Mouse (Mus musculus) CH12.LX (cell line): ENCODE measurements around the gene Cd59b. TPM values are rescaled to one million over a fixed set of nuclear protein-coding genes. Genes with fewer than 3 reads are reported as not detected.

Experiments used
- DNase-seq: peaks from one replicate; pipeline ENCODE4 v3.0.0-alpha.2; 2013; ENCODE audit errors: extremely low read depth
- H3K27ac ChIP-seq: 2 replicates; pipeline ENCODE4 v1.5.1; 2012; ENCODE audit warnings: low read depth, mild to moderate bottlenecking, control low read depth, moderate library complexity; ENCODE audit not compliant: insufficient read depth
- H3K27me3 ChIP-seq: replicated peaks from 2 replicates; pipeline ENCODE3; 2012; ENCODE audit warnings: inconsistent platforms
- H3K36me3 ChIP-seq, 2 experiments: replicated peaks in 1 of 2; 2 replicates each; pipeline versions ENCODE3 to v1.6.1; 2012; ENCODE audit warnings: inconsistent platforms in 1 of 2, low read length in 1 of 2, mild to moderate bottlenecking in 1 of 2, mixed read lengths in 1 of 2, moderate library complexity in 1 of 2; ENCODE audit not compliant: control insufficient read depth in 1 of 2, insufficient read depth in 1 of 2
- H3K4me1 ChIP-seq, 2 experiments: 2 replicates each; pipeline ENCODE4 v1.6.1; 2012; ENCODE audit warnings: inconsistent platforms in 1 of 2, moderate library complexity in 1 of 2; ENCODE audit not compliant: insufficient read depth in 2 of 2, control insufficient read depth in 1 of 2
- H3K4me2 ChIP-seq: 2 replicates; pipeline ENCODE4 v1.6.1; 2012; ENCODE audit warnings: low read depth, mild to moderate bottlenecking, control low read depth; ENCODE audit not compliant: poor library complexity, insufficient read depth, severe bottlenecking
- H3K4me3 ChIP-seq, 3 experiments: fragments of 150-350 bp in 1 of 3; sonication (generic) in 1 of 3; replicated peaks in 1 of 3; 2 replicates each; pipeline versions ENCODE3 to v1.5.1; 2011 to 2012; ENCODE audit warnings: low read depth in 2 of 3, low read length in 2 of 3, mild to moderate bottlenecking in 2 of 3, moderate library complexity in 2 of 3, control low read depth in 1 of 3, improper control_type of control experiment in 1 of 3, inconsistent platforms in 1 of 3, mixed read lengths in 1 of 3; ENCODE audit not compliant: poor library complexity in 1 of 3
- H3K79me2 ChIP-seq: replicated peaks from 2 replicates; pipeline ENCODE4 v1.6.1; 2012; ENCODE audit warnings: mild to moderate bottlenecking, moderate library complexity; ENCODE audit not compliant: control insufficient read depth, poor library complexity, insufficient read depth, severe bottlenecking; ENCODE audit errors: extremely low read depth
- H3K9ac ChIP-seq: 2 replicates; pipeline ENCODE4 v1.6.1; 2012; ENCODE audit warnings: low read depth, mild to moderate bottlenecking, control low read depth, moderate library complexity; ENCODE audit not compliant: insufficient read depth
- H3K9me3 ChIP-seq: replicated peaks from 2 replicates; pipeline ENCODE3; 2012; ENCODE audit warnings: low read length, inconsistent platforms, mixed read lengths
- BHLHE40 ChIP-seq: IDR thresholded peaks from 2 replicates; pipeline ENCODE4 v1.6.1; 2011; ENCODE audit warnings: mild to moderate bottlenecking, low read depth, low read length, improper control_type of control experiment
- CHD2 ChIP-seq: IDR thresholded peaks from 2 replicates; pipeline ENCODE4 v1.6.1; 2011; ENCODE audit warnings: low read length, improper control_type of control experiment
- E2F4 ChIP-seq: IDR thresholded peaks from 2 replicates; pipeline ENCODE4 v1.6.1; 2011; ENCODE audit warnings: low read depth, low read length, improper control_type of control experiment; ENCODE audit not compliant: insufficient replicate concordance
- IRF4 ChIP-seq: IDR thresholded peaks from 2 replicates; pipeline ENCODE4 v1.6.1; 2014; ENCODE audit warnings: low read depth, mild to moderate bottlenecking, inconsistent platforms, low read length, improper control_type of control experiment
- JUN ChIP-seq: IDR thresholded peaks from 2 replicates; pipeline ENCODE4 v1.6.1; 2011; ENCODE audit warnings: low read depth, mild to moderate bottlenecking, low read length, improper control_type of control experiment, moderate library complexity; ENCODE audit not compliant: insufficient read depth
- KAT2A ChIP-seq: IDR thresholded peaks from 2 replicates; pipeline ENCODE4 v1.6.1; 2012; ENCODE audit warnings: low read length, improper control_type of control experiment, inconsistent platforms; ENCODE audit not compliant: insufficient replicate concordance
- MAFK ChIP-seq: IDR thresholded peaks from 2 replicates; pipeline ENCODE4 v1.6.1; 2011; ENCODE audit warnings: low read length, improper control_type of control experiment; ENCODE audit not compliant: insufficient replicate concordance
- MAX ChIP-seq: IDR thresholded peaks from 2 replicates; pipeline ENCODE4 v1.6.1; 2011; ENCODE audit warnings: low read length, improper control_type of control experiment
- MAZ ChIP-seq: IDR thresholded peaks from 2 replicates; pipeline ENCODE4 v1.6.1; 2012; ENCODE audit warnings: low read depth, mild to moderate bottlenecking, inconsistent platforms, low read length, improper control_type of control experiment, moderate library complexity
- NELFE ChIP-seq: IDR thresholded peaks from 2 replicates; pipeline ENCODE4 v1.6.1; 2011; ENCODE audit warnings: low read depth, low read length, improper control_type of control experiment
- PAX5 ChIP-seq: IDR thresholded peaks from 2 replicates; pipeline ENCODE4 v1.6.1; 2012; ENCODE audit warnings: low read length, inconsistent platforms, mixed read lengths
- RAD21 ChIP-seq: IDR thresholded peaks from 2 replicates; pipeline ENCODE4 v1.6.1; 2011; ENCODE audit warnings: low read depth, mild to moderate bottlenecking, low read length, improper control_type of control experiment, moderate library complexity
- SMC3 ChIP-seq: IDR thresholded peaks from 2 replicates; pipeline ENCODE4 v1.6.1; 2011; ENCODE audit warnings: low read depth, low read length, improper control_type of control experiment
- TBP ChIP-seq: conservative IDR thresholded peaks from 2 replicates; pipeline ENCODE4 v1.6.1; 2011; ENCODE audit warnings: low read depth, low read length, improper control_type of control experiment
- TCF12 ChIP-seq: IDR thresholded peaks from 2 replicates; pipeline ENCODE4 v1.6.1; 2014; ENCODE audit warnings: low read depth, mild to moderate bottlenecking, inconsistent platforms, low read length, improper control_type of control experiment
- ZKSCAN1 ChIP-seq: IDR thresholded peaks from 2 replicates; pipeline ENCODE4 v1.6.1; 2012; ENCODE audit warnings: low read depth, inconsistent platforms, low read length, improper control_type of control experiment, borderline replicate concordance
- ZMIZ1 ChIP-seq: IDR thresholded peaks from 2 replicates; pipeline ENCODE4 v1.6.1; 2012; ENCODE audit warnings: low read depth, mild to moderate bottlenecking, inconsistent platforms, low read length, improper control_type of control experiment
- dilution Hi-C: fragments of 300-500 bp; cut with MboI; formaldehyde crosslinking; loops from 2 replicates; pipeline ENCODE4 v1.14.3; 2020; ENCODE audit warnings: low sequenced_read_pairs; ENCODE audit not compliant: extremely low pct_unique_long_range_greater_than_20kb, extremely low pct_ligation_motif_present
- in situ Hi-C: fragments of 300-500 bp; cut with MboI; formaldehyde crosslinking; loops from 3 replicates; pipeline ENCODE4 v1.14.3; 2019; ENCODE audit warnings: low sequenced_read_pairs, low pct_ligation_motif_present, low pct_unique_long_range_greater_than_20kb, mixed read lengths
- polyA plus RNA-seq: library from polyadenylated mRNA; unstranded; fragments of >175 nt; gene quantifications from 2 replicates; pipeline ENCODE4 v1.2.1, GENCODE M21; 2012; ENCODE audit warnings: low read depth; ENCODE audit not compliant: insufficient read length
- total RNA-seq, 2 experiments: library from RNA; depleted of rRNA; stranded (reverse); fragments of 300-350 nt in 1 of 2; fragments of >200 nt in 1 of 2; gene quantifications; 2 replicates each; pipeline ENCODE4 v1.2.3; 2012 to 2014

The Cd59b gene
- total and polyA plus RNA-seq, 3 experiments, result 0.25 to 2.1 (median 0.80) TPM

DNA sequence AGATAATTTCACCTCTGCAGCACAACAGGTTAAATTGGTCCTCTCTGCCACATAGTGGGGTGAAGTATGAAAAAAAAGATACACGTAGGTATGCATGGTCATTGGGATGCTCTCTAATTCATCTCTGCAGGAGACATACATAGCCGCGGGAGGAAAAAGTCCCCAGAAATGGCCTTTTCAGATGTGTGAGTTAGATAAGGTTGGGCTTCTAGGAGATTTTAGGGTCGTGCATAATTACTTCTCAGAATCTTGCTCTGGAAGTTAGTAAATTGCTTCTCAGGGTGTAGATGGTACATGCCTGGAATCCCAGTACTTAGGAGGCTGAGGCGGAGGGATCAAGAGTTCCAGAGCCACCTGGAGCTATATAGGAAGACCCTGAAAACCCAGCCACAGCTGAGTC lies 54.4 kb downstream of the Cd59b start:
- H3K9ac ChIP-seq, result no peak overlapping the region

DNA sequence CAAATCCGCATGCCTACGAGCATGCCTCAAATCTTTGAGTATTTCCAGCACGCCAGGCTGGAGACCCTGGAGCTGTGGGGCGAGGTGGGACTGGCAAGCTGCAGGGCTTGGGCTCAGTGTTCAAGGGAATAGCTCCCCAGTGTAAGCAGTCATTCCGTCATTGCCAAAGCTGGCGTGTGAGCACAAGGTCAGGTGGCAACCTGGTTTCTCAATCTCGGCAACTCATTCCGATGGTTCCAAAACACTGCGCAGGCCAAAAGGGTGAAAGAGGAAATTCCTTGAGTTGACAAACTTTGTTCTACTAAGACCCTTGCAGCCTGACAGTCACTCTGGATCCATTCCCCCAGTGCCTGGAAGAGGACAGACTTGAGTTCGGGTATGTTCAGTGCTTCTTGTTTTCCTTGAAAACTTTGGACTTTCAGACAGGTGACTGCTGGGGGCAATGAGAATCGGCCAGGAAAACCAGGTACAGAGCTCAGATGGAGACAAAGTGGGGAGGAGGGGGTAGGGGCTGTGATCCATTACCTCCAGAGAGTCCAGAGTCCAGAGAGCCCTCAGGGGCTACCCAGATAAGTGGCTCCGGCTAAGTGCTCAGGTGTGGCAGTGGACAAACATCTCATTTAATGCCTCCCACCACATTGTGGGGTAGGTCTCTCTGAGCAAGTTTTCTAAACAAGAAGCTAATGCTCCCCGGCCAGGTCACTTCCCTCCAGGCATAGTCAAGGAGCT lies 59.3 kb downstream of the Cd59b start:
- Histone ChIP-seq H3K27ac (no peak overlapping the region), H3K27me3 (peaks cover 41% of the 10 kb centered on the region), H3K9ac (no peak overlapping the region), H3K4me2 (no peak overlapping the region), H3K4me3 (no peak overlapping the region), H3K79me2 (no peaks in the 10 kb centered on the region), H3K9me3 (peaks cover 4% of the 10 kb centered on the region), H3K4me1 (0 out of 4 replicates have a peak, but pooled peaks cover 0 to under 1% of the 10 kb centered on the region in 2 experiments), H3K36me3 (no peaks in the 10 kb centered on the region)
- dilution Hi-C loops, result no loop called here
- in situ Hi-C loops, result loop anchor here (10.0 to 25.0 kb wide), 2 partner anchors 183 to 266 kb away; no protein-coding TSS in a partner anchor
- TF ChIP-seq MAX (no peak), MAZ (no peak), TBP (no peak), TCF12 (no peak), SMC3 (no peak), IRF4 (no peak)
- no peak for DNase-seq

More for the DNA sequence above, 54.4 kb downstream of the Cd59b start:
- no peak for DNase-seq
- TF ChIP-seq PAX5 (no peak), ZKSCAN1 (no peak), MAX (no peak), JUN (no peak), KAT2A (no peak), MAZ (no peak), CHD2 (no peak), NELFE (no peak)
- no peaks in the 10 kb centered on the region for H3K36me3 ChIP-seq
- dilution Hi-C loops, result no loop called here
- H3K4me3 ChIP-seq, result no peak overlapping the region
- no peaks in the 10 kb centered on the region for H3K79me2 ChIP-seq
- peaks cover 4% of the 10 kb centered on the region for H3K9me3 ChIP-seq
- in situ Hi-C loops, result loop anchor here (10.0 kb wide), 1 partner anchor 271 kb away; no protein-coding TSS in a partner anchor
- H3K4me1 ChIP-seq, result peaks cover 0 to 16% of the 10 kb centered on the region in 2 experiments; a peak in 2 of 4 replicates
- H3K27ac ChIP-seq, result no peak overlapping the region
- H3K4me2 ChIP-seq, result no peak overlapping the region
- peaks cover 53% of the 10 kb centered on the region for H3K27me3 ChIP-seq

DNA sequence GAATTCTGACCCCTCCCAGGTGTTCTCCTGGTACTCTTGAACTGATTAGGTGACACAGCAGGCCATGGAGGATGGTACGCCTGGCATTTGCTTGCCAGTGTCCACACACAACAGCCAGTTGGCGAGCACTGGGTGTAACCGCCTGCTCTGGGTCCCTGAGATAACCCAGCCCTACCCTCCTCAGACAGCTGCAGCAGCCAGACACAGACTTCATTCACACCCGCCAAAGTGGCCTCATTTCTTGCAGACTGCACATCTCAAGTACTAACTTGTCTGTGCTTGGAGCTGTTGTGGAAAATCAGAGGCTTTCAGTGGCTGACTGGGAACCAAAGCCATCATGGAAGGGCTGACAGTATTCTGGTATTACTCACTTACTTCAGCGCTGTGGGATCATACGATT lies 60.5 kb downstream of the Cd59b start:
- H3K27me3 ChIP-seq, result peaks cover 30% of the 10 kb centered on the region
- dilution Hi-C loops (no loop called here), in situ Hi-C loops (loop anchor here (5.0 to 25.0 kb wide), 3 partner anchors 182 to 457 kb away; partner anchors contain the start of gene D430041D05Rik)
- no peak overlapping the region for H3K27ac ChIP-seq
- peaks cover 4% of the 10 kb centered on the region for H3K9me3 ChIP-seq
- no peak for TF ChIP-seq BHLHE40
- TF ChIP-seq MAFK, result no peak
- TF ChIP-seq CHD2, result no peak
- TF ChIP-seq TCF12, result no peak
- TF ChIP-seq E2F4, result no peak
- TF ChIP-seq ZMIZ1, result no peak
- TF ChIP-seq RAD21, result no peak
- no peak for TF ChIP-seq NELFE
- no peak for TF ChIP-seq JUN
- no peak overlapping the region for H3K4me3 ChIP-seq
- DNase-seq, result no peak
- H3K9ac ChIP-seq, result no peak overlapping the region
- no peak overlapping the region for H3K4me2 ChIP-seq
- no peaks in the 10 kb centered on the region for H3K79me2 ChIP-seq
- peaks cover 0 to 4% of the 10 kb centered on the region in 2 experiments; a peak in 1 of 4 replicates for H3K4me1 ChIP-seq
- H3K36me3 ChIP-seq, result no peaks in the 10 kb centered on the region
